Mouse (Mus musculus): ENCODE results near the gene Ccnjl. TPM values are rescaled to one million over a fixed set of nuclear protein-coding genes. Genes with fewer than 3 reads are reported as not detected.

Ccnjl gene
- polyA plus RNA-seq, 1 experiment from 2014 or later = 16.6 TPM

- no peak overlapping the region for H3K4me2 ChIP-seq (replicated peaks)
- no peak overlapping the region for H3K9ac ChIP-seq
- H3K4me3 ChIP-seq (replicated peaks) = no peak overlapping the region
- no peak overlapping the region for H3K27ac ChIP-seq
- H3K36me3 ChIP-seq = peaks cover 3% of the 10 kb centered on the region; the same call in 1 of the 2 replicates
- H3K4me1 ChIP-seq (replicated peaks) = 0 out of 2 replicates have a peak, but pooled peaks cover 2% of the 10 kb centered on the region
- no peaks in the 10 kb centered on the region for H3K27me3 ChIP-seq (replicated peaks)
- H3K9me3 ChIP-seq = no peaks in the 10 kb centered on the region
- 93% methylated on average over 6 of the region's 6 CpGs for WGBS
- ATAC-seq = no peak
Observed at GRCm38 (mm10) chr11:43537074-43537473, 8.5 kb downstream of the Ccnjl start.

GRCm38 (mm10) chr11:43539863-43540262, 11.3 kb downstream of the Ccnjl start:
- ATAC-seq = peak; percentile 69
- 33% methylated on average over 6 of the region's 6 CpGs for WGBS
- Histone ChIP-seq H3K4me3 (replicated peaks) (no peak overlapping the region), H3K36me3 (peaks cover 3% of the 10 kb centered on the region; the same call in 1 of the 2 replicates), H3K4me1 (replicated peaks) (0 out of 2 replicates have a peak, but pooled peaks cover 2% of the 10 kb centered on the region), H3K4me2 (replicated peaks) (no peak overlapping the region), H3K27ac (no peak overlapping the region), H3K27me3 (replicated peaks) (no peaks in the 10 kb centered on the region), H3K9me3 (no peaks in the 10 kb centered on the region), H3K9ac (no peak overlapping the region)

GRCm38 (mm10) chr11:43543711-43544466, 15.3 kb downstream of the Ccnjl start:
- peaks cover 21% of the 10 kb centered on the region for H3K4me1 ChIP-seq (replicated peaks)
- 89% methylated on average over 15 of the region's 15 CpGs for WGBS
- ATAC-seq = no peak
- no peaks in the 10 kb centered on the region for H3K9me3 ChIP-seq
- H3K27ac ChIP-seq = no peak overlapping the region
- no peak overlapping the region for H3K9ac ChIP-seq
- H3K27me3 ChIP-seq (replicated peaks) = no peaks in the 10 kb centered on the region
- no peaks in the 10 kb centered on the region for H3K36me3 ChIP-seq
- H3K4me3 ChIP-seq (replicated peaks) = no peak overlapping the region
- no peak overlapping the region for H3K4me2 ChIP-seq (replicated peaks)

GRCm38 (mm10) chr11:43544819-43545218, 16.2 kb downstream of the Ccnjl start:
- no peak overlapping the region for H3K9ac ChIP-seq
- peaks cover 29% of the 10 kb centered on the region for H3K4me1 ChIP-seq (replicated peaks)
- no peaks in the 10 kb centered on the region for H3K36me3 ChIP-seq
- WGBS = 82% methylated on average over 7 of the region's 7 CpGs
- no peak overlapping the region for H3K4me2 ChIP-seq (replicated peaks)
- H3K9me3 ChIP-seq = no peaks in the 10 kb centered on the region
- H3K27ac ChIP-seq = no peak overlapping the region
- no peak overlapping the region for H3K4me3 ChIP-seq (replicated peaks)
- no peaks in the 10 kb centered on the region for H3K27me3 ChIP-seq (replicated peaks)
- ATAC-seq = no peak

DNA sequence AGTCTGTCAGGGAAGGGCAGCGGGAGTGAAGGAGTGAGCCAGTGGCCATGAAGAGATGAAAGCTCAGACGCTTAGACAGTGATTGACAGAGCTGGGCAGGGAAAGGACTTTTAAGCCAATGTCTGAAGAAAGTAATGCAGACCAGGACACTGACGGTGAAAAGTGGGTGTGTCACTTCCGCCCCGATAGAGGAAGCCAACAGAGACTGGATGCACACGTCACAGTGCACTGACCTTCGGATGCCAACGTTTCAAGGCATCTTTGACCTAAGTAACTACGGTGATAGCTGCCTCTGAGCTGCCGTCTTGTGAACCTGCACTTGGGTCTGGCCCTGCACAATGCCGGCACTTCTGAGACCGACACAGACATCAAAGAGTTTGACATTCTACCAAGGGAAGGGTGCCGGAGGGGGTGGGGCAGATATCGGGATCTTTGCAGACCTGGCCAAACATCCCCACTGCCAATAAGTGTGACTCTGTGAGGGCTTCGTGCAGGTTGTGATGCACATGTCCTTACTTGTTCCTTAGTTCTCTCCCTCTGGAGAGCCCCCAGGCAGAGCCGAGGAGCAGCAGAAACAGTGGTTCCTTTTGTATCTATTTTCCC, 17.4 kb downstream of the Ccnjl start:
- Histone ChIP-seq H3K4me2 (replicated peaks) (no peak overlapping the region), H3K27ac (no peak overlapping the region), H3K9me3 (no peaks in the 10 kb centered on the region), H3K4me1 (replicated peaks) (peaks cover 35% of the 10 kb centered on the region), H3K4me3 (replicated peaks) (no peak overlapping the region), H3K27me3 (replicated peaks) (no peaks in the 10 kb centered on the region), H3K36me3 (no peaks in the 10 kb centered on the region), H3K9ac (no peak overlapping the region)
- ATAC-seq = no peak
- WGBS = 57% methylated on average over 16 of the region's 16 CpGs

GRCm38 (mm10) chr11:43546678-43547077, 18.1 kb downstream of the Ccnjl start:
- Histone ChIP-seq H3K9ac (no peak overlapping the region), H3K4me2 (replicated peaks) (no peak overlapping the region), H3K27me3 (replicated peaks) (no peaks in the 10 kb centered on the region), H3K4me1 (replicated peaks) (peaks cover 39% of the 10 kb centered on the region), H3K4me3 (replicated peaks) (no peak overlapping the region), H3K27ac (no peak overlapping the region), H3K36me3 (no peaks in the 10 kb centered on the region), H3K9me3 (no peaks in the 10 kb centered on the region)
- 83% methylated on average over 4 of the region's 4 CpGs for WGBS
- no peak for ATAC-seq

DNA sequence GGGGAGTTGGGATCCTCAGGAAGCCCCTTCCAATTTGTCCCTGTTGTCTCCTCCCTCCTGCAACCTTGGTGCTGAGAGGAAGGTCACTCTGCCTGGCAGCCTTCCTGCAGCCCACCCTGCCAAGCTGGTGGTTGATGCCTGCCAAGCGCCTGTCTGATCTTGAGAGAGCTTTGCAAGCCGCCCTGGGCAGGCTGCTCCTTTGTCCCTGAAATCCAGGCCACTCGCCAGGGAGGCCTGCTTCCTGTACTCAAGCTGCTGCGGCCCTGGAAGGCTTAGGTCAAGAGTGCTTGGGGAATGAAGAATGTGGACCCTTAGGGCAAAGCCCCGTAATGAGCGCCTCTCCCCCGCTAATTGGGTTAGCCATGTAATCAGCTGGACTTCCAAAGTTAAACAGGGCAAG, 19.6 kb downstream of the Ccnjl start:
- WGBS = 22% methylated on average over 7 of the region's 7 CpGs
- Histone ChIP-seq H3K9ac (peak overlapping the region; percentile 5; the same call in 1 of the 2 replicates), H3K9me3 (no peaks in the 10 kb centered on the region), H3K36me3 (no peaks in the 10 kb centered on the region), H3K4me1 (replicated peaks) (peaks cover 45% of the 10 kb centered on the region), H3K4me3 (replicated peaks) (no peak overlapping the region), H3K27me3 (replicated peaks) (no peaks in the 10 kb centered on the region), H3K4me2 (replicated peaks) (peak overlapping the region; percentile 24), H3K27ac (peak overlapping the region; percentile 85)
- peak; percentile 14; the same call in 1 of the 2 replicates for ATAC-seq

DNA sequence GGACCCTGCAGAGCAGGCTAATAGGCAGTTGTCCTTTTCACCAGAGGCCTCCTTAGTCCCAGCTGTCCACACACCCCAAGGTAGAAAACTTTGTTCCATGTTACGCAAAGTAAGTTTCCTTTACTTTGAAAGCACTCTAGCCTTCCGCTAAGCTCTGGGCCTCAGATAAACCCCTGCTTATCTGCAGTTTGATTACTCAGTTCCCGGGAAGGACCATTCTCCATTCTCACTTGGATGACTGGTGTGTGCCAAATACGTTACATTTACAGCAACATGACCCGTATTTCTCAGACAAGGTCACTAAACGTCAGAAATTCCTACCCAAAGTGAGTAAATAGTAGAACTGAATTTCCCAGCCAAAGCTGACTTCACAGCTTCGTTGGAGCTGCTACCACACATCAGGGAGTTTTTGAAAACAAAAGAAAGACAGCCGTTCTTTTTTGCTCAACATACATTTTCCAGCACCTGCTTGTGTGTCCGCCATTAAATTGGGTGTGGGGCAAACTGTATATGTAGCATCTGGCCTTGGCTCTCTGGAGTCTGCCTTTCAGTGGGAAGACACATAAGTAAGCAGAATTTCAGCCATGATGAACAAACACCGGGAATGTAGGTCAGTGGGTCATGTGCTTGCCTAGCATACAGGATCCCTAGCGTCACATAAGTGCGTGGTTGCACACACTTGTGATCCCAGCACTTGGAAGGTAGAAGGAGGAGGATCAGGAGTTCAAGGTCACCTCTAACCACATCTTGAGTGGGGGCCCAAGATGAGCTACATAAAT, 20.3 kb downstream of the Ccnjl start:
- Histone ChIP-seq H3K4me2 (replicated peaks) (peak overlapping the region; percentile 24), H3K36me3 (no peaks in the 10 kb centered on the region), H3K4me3 (replicated peaks) (no peak overlapping the region), H3K9ac (peak overlapping the region; percentile 5; the same call in 1 of the 2 replicates), H3K9me3 (no peaks in the 10 kb centered on the region), H3K4me1 (replicated peaks) (peaks cover 45% of the 10 kb centered on the region), H3K27me3 (replicated peaks) (no peaks in the 10 kb centered on the region), H3K27ac (peak overlapping the region; percentile 85)
- WGBS = 43% methylated on average over 12 of the region's 12 CpGs
- peak; percentile 80 for ATAC-seq

DNA sequence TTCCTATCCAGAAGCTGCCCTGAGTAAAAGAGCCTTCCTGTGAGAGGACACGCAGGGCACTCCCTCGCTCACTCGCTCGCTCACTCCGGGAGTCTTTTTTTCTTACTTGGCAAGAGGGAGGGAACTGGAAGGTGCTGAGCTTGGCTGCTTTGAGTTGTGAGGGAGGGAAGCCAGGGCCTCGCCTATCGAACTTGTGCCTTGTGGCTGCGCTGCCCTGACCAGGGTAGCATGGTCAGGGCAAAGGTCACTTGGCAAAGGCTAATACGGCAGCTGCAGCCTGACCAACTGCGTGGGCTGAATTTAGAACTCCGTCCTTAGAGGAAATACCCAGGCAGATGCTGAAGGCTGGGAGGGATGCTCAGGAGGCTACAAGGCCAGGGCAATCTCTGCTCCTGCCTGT, 21.1 kb downstream of the Ccnjl start:
- whole genome bisulfite sequencing = 29% methylated on average over 11 of the region's 11 CpGs
- Histone ChIP-seq H3K4me2 (replicated peaks) (0 out of 2 replicates have a peak overlapping the region, but pooled peaks have one; percentile 0), H3K4me3 (replicated peaks) (no peak overlapping the region), H3K27me3 (replicated peaks) (no peaks in the 10 kb centered on the region), H3K36me3 (no peaks in the 10 kb centered on the region), H3K9me3 (no peaks in the 10 kb centered on the region), H3K4me1 (replicated peaks) (peaks cover 45% of the 10 kb centered on the region), H3K27ac (peak overlapping the region; percentile 79), H3K9ac (no peak overlapping the region)
- peak; percentile 46 for ATAC-seq

- Histone ChIP-seq H3K27me3 (replicated peaks) (no peaks in the 10 kb centered on the region), H3K36me3 (peaks cover 3% of the 10 kb centered on the region; the same call in 1 of the 2 replicates), H3K9ac (no peak overlapping the region), H3K4me3 (replicated peaks) (no peak overlapping the region), H3K4me2 (replicated peaks) (no peak overlapping the region), H3K4me1 (replicated peaks) (peaks cover 38% of the 10 kb centered on the region), H3K27ac (peak overlapping the region; percentile 77), H3K9me3 (no peaks in the 10 kb centered on the region)
- 65% methylated on average over 3 of the region's 3 CpGs for WGBS
- peak; percentile 81 for ATAC-seq
Observed at GRCm38 (mm10) chr11:43551756-43552155, 23.2 kb downstream of the Ccnjl start.

GRCm38 (mm10) chr11:43552675-43553074, 24.1 kb downstream of the Ccnjl start:
- WGBS = 73% methylated on average over 6 of the region's 6 CpGs
- H3K36me3 ChIP-seq = peaks cover 3% of the 10 kb centered on the region; the same call in 1 of the 2 replicates
- no peak for ATAC-seq
- no peak overlapping the region for H3K9ac ChIP-seq
- no peaks in the 10 kb centered on the region for H3K9me3 ChIP-seq
- no peaks in the 10 kb centered on the region for H3K27me3 ChIP-seq (replicated peaks)
- no peak overlapping the region for H3K4me2 ChIP-seq (replicated peaks)
- H3K27ac ChIP-seq = no peak overlapping the region
- H3K4me1 ChIP-seq (replicated peaks) = peaks cover 35% of the 10 kb centered on the region
- no peak overlapping the region for H3K4me3 ChIP-seq (replicated peaks)

- Histone ChIP-seq H3K36me3 (peaks cover 8% of the 10 kb centered on the region; the same call in 1 of the 2 replicates), H3K9ac (no peak overlapping the region), H3K27me3 (replicated peaks) (no peaks in the 10 kb centered on the region), H3K4me3 (replicated peaks) (no peak overlapping the region), H3K9me3 (no peaks in the 10 kb centered on the region), H3K4me1 (replicated peaks) (peaks cover 7% of the 10 kb centered on the region), H3K27ac (no peak overlapping the region), H3K4me2 (replicated peaks) (no peak overlapping the region)
- no peak for ATAC-seq
- WGBS = 85% methylated on average over 11 of the region's 11 CpGs
Observed at GRCm38 (mm10) chr11:43556538-43556937, 28.0 kb downstream of the Ccnjl start.

Data from intestine, embryonic 15.5 days (tissue).